Comparison of ENCODE assay signal across 8 mouse cellular contexts in genomic region chr5:115373441-115374203, GRCm38 (mm10). TPM values are rescaled to one million over a fixed set of nuclear protein-coding genes. Genes with fewer than 3 reads are reported as not detected.
DNase-seq lines count a peak whose midpoint lies in the region; ATAC-seq and TF ChIP-seq lines count a peak whose summit lies in the region.

No protein-coding gene starts in this region.

- H3K9me3 ChIP-seq in embryonic facial prominence, embryonic 13.5 days = no peaks in the 10 kb centered on the region
- no peaks in the 10 kb centered on the region for H3K9me3 ChIP-seq in limb, embryonic 10.5 days (replicated peaks)

- peak overlapping the region; percentile 69 for H3K4me2 ChIP-seq in embryonic facial prominence, embryonic 13.5 days

- peak overlapping the region; percentile 39 for H3K4me3 ChIP-seq in embryonic facial prominence, embryonic 13.5 days
- H3K4me3 ChIP-seq in limb, embryonic 10.5 days = peak overlapping the region; percentile 51
- H3K4me3 ChIP-seq in thymus, adult 2 months (ENCODE audit: control insufficient read depth, insufficient read depth, low read length) = no peak overlapping the region

- TF ChIP-seq POLR2A in thymus, adult 2 months (IDR thresholded peaks at IDR 0.05; ENCODE audit: control insufficient read depth, extremely low read depth, insufficient read depth, low read length, poor library complexity) = no peak

- TF ChIP-seq CTCF in thymus, adult 2 months (IDR thresholded peaks at IDR 0.05; ENCODE audit: borderline replicate concordance, control insufficient read depth, extremely low read depth, insufficient read depth, low read length, poor library complexity) = no peak

- 23% methylated on average over 26 of the region's 26 CpGs for WGBS in embryonic facial prominence, embryonic 13.5 days
- 22% methylated on average over 26 of the region's 26 CpGs for WGBS in limb, embryonic 10.5 days
- WGBS in thymus, adult 2 months = 42% methylated on average over 26 of the region's 26 CpGs

- H3K36me3 ChIP-seq in embryonic facial prominence, embryonic 13.5 days = no peaks in the 10 kb centered on the region
- H3K36me3 ChIP-seq in limb, embryonic 10.5 days = no peaks in the 10 kb centered on the region
- no peaks in the 10 kb centered on the region for H3K36me3 ChIP-seq in thymus, adult 2 months (ENCODE audit: control insufficient read depth, insufficient read depth, low read length)

- no peak for ATAC-seq in embryonic facial prominence, embryonic 13.5 days (ENCODE audit: insufficient number of reproducible peaks, insufficient read depth, low FRiP score, low TSS enrichment, low read depth)

- H3K9ac ChIP-seq in embryonic facial prominence, embryonic 13.5 days = peak overlapping the region; percentile 70

- peaks cover 4% of the 10 kb centered on the region; the same call in 1 of the 2 replicates for H3K4me1 ChIP-seq in embryonic facial prominence, embryonic 13.5 days
- H3K4me1 ChIP-seq in limb, embryonic 10.5 days = peaks cover 18% of the 10 kb centered on the region
- H3K4me1 ChIP-seq in thymus, adult 2 months (replicated peaks; ENCODE audit: control insufficient read depth, insufficient read depth, low read length) = no peaks in the 10 kb centered on the region

- DNase-seq in layer of hippocampus, postnatal 25 days (ENCODE audit: extremely low spot score in 1 of 2, low spot score in 1 of 2) = peak; percentile 13 to 23
- no peak for DNase-seq in layer of hippocampus, adult 9-11 months
- peak; percentile 69 for DNase-seq in limb, embryonic 10.5 days (ENCODE audit: low spot score)
- DNase-seq in right cerebral cortex, postnatal 10 days (ENCODE audit: low spot score in 2 of 2) = peak; percentile 64
- DNase-seq in B cell, adult 2 months = no peak
- DNase-seq in thymus, adult 2 months = no peak
- no peak for DNase-seq in adrenal gland, postnatal 14 days

- H3K27me3 ChIP-seq in embryonic facial prominence, embryonic 13.5 days = no peaks in the 10 kb centered on the region
- H3K27me3 ChIP-seq in limb, embryonic 10.5 days (ENCODE audit: low read depth, poor library complexity, severe bottlenecking) = no peaks in the 10 kb centered on the region
- H3K27me3 ChIP-seq in thymus, adult 2 months (ENCODE audit: control insufficient read depth, insufficient read depth, low read length) = peaks cover 8% of the 10 kb centered on the region; the same call in 1 of the 2 replicates

- no peak overlapping the region for H3K27ac ChIP-seq in embryonic facial prominence, embryonic 13.5 days
- peak overlapping the region; percentile 87 for H3K27ac ChIP-seq in limb, embryonic 10.5 days
- H3K27ac ChIP-seq in thymus, adult 2 months (ENCODE audit: control insufficient read depth, insufficient read depth, low read length) = no peak overlapping the region

RNA-seq across cellular contexts. Expression of gene Cox6a1, which starts 24.8 kb away (rescaled TPM):
- 100 to 1,000 TPM; 814 to 862 TPM for total RNA-seq in layer of hippocampus, postnatal 25 days (2021)
- 786 and 801 TPM in 2 replicates for polyA plus RNA-seq in embryonic facial prominence, embryonic 13.5 days (2015; fragmentation: Nextera tagmentation; extraction: Ambion mirVana)
- 718 and 743 TPM in 2 replicates for polyA plus RNA-seq in limb, embryonic 10.5 days (2016; fragmentation: Nextera tagmentation; extraction: Ambion mirVana)
- 2,836 and 2,976 TPM in 2 replicates for polyA plus RNA-seq in thymus, adult 2 months (2012; rRNA removed)
- 1,778 and 1,846 TPM in 2 replicates for total RNA-seq in adrenal gland, postnatal 14 days (2021)

RNA-seq across cellular contexts. Expression of gene Triap1, which starts 32.6 kb away (rescaled TPM):
- total RNA-seq in layer of hippocampus, postnatal 25 days (2021) = 10 to 100 TPM; 22.9 to 28.6 TPM
- 58.0 and 64.4 TPM in 2 replicates for polyA plus RNA-seq in embryonic facial prominence, embryonic 13.5 days (2015; fragmentation: Nextera tagmentation; extraction: Ambion mirVana)
- 55.0 and 60.0 TPM in 2 replicates for polyA plus RNA-seq in limb, embryonic 10.5 days (2016; fragmentation: Nextera tagmentation; extraction: Ambion mirVana)
- 10.7 and 12.8 TPM in 2 replicates for polyA plus RNA-seq in thymus, adult 2 months (2012; rRNA removed)
- total RNA-seq in adrenal gland, postnatal 14 days (2021) = 31.5 and 35.5 TPM in 2 replicates

RNA-seq across cellular contexts. Expression of gene Gatc, which starts 32.6 kb away (rescaled TPM):
- total RNA-seq in layer of hippocampus, postnatal 25 days (2021) = 10 to 100 TPM; 21.5 to 24.4 TPM
- 31.1 and 32.1 TPM in 2 replicates for polyA plus RNA-seq in embryonic facial prominence, embryonic 13.5 days (2015; fragmentation: Nextera tagmentation; extraction: Ambion mirVana)
- polyA plus RNA-seq in limb, embryonic 10.5 days (2016; fragmentation: Nextera tagmentation; extraction: Ambion mirVana) = 33.3 and 34.1 TPM in 2 replicates
- polyA plus RNA-seq in thymus, adult 2 months (2012; rRNA removed) = 10.1 and 11.3 TPM in 2 replicates
- total RNA-seq in adrenal gland, postnatal 14 days (2021) = 21.2 and 23.9 TPM in 2 replicates

RNA-seq across cellular contexts. Expression of gene Srsf9, which starts 46.6 kb away (rescaled TPM):
- total RNA-seq in layer of hippocampus, postnatal 25 days (2021) = 10 to 100 TPM; 79.8 to 90.6 TPM
- polyA plus RNA-seq in embryonic facial prominence, embryonic 13.5 days (2015; fragmentation: Nextera tagmentation; extraction: Ambion mirVana) = 343 and 378 TPM in 2 replicates
- 444 and 468 TPM in 2 replicates for polyA plus RNA-seq in limb, embryonic 10.5 days (2016; fragmentation: Nextera tagmentation; extraction: Ambion mirVana)
- polyA plus RNA-seq in thymus, adult 2 months (2012; rRNA removed) = 67.6 and 92.9 TPM in 2 replicates
- 71.3 and 78.3 TPM in 2 replicates for total RNA-seq in adrenal gland, postnatal 14 days (2021)

RNA-seq across cellular contexts. Expression of gene Msi1, which starts 55.8 kb away (rescaled TPM):
- 10 to 100 TPM; 52.5 to 57.1 TPM for total RNA-seq in layer of hippocampus, postnatal 25 days (2021)
- polyA plus RNA-seq in embryonic facial prominence, embryonic 13.5 days (2015; fragmentation: Nextera tagmentation; extraction: Ambion mirVana) = 22.3 and 23.9 TPM in 2 replicates
- polyA plus RNA-seq in limb, embryonic 10.5 days (2016; fragmentation: Nextera tagmentation; extraction: Ambion mirVana) = 54.0 and 60.6 TPM in 2 replicates
- polyA plus RNA-seq in thymus, adult 2 months (2012; rRNA removed) = 6.1 and 6.6 TPM in 2 replicates
- 15.2 and 15.8 TPM in 2 replicates for total RNA-seq in adrenal gland, postnatal 14 days (2021)

Comparison
In these comparisons a context has a peak if more than half of its experiments do, and no peak if none do; other contexts are left out.
1. DNase-seq: peak in layer of hippocampus, postnatal 25 days (2 of 2), limb, embryonic 10.5 days (single experiment) and right cerebral cortex, postnatal 10 days (2 of 2); none in layer of hippocampus, adult 9-11 months (single experiment), B cell, adult 2 months (0 of 2), thymus, adult 2 months (single experiment) and adrenal gland, postnatal 14 days (single experiment).